In the genomic region with DNA sequence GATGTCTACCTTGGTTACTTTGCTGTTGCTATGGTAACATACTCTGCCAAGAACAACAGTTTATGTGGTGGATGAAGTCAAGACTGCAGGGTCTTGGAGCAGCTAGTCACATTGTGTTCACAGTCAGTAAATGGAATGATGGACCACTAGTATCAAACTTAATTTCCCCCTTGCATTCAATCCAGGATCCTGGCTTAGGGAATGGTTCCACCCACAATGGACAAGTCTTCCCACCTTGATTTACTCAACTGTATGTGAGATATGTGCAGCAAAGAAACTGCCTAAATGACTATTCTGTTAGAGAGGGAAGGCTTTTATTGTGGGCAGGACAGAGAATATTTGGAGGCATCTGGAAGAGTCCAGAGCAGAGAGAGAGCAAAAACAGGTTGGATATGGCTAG, we compare ENCODE assay signal across 32 mouse cellular contexts.
"Had no signal": no experiment of that assay in that cellular context is flagged by ENCODE, and none has a peak within 500 bp of the region (broad histone marks: within the 10 kb centered on the region; RNA-seq: fewer than 3 reads in every experiment).

No protein-coding gene starts in this region.

- H3K4me2 ChIP-seq: heart, embryonic 11.5 days; heart, embryonic 12.5 days; heart, embryonic 13.5 days; hindbrain, embryonic 12.5 days; hindbrain, embryonic 13.5 days; hindbrain, embryonic 14.5 days; hindbrain, embryonic 15.5 days; intestine, embryonic 15.5 days; kidney, embryonic 15.5 days had no signal

- H3K9me3 ChIP-seq: heart, embryonic 10.5 days; heart, embryonic 12.5 days; heart, embryonic 15.5 days; hindbrain, embryonic 15.5 days; intestine, embryonic 15.5 days had no signal

- H3K36me3 ChIP-seq: heart, embryonic 15.5 days; hindbrain, embryonic 10.5 days; hindbrain, embryonic 12.5 days; intestine, embryonic 15.5 days; kidney, embryonic 15.5 days had no signal

- ATAC-seq: hindbrain, embryonic 16.5 days; hindbrain, postnatal 0 days; inflammation-experienced regulatory T-cells, adult 6 months; intestine, embryonic 15.5 days; intestine, embryonic 16.5 days; intestine, postnatal 0 days had no signal

- H3K4me1 ChIP-seq: hindbrain, embryonic 13.5 days; hindbrain, embryonic 15.5 days had no signal

- H3K27me3 ChIP-seq: heart, embryonic 12.5 days; heart, embryonic 13.5 days; heart, embryonic 15.5 days; hindbrain, embryonic 12.5 days; hindbrain, embryonic 13.5 days; hindbrain, embryonic 15.5 days; intestine, embryonic 15.5 days; kidney, embryonic 15.5 days had no signal

- H3K4me3 ChIP-seq: heart, embryonic 10.5 days; heart, embryonic 12.5 days; heart, embryonic 13.5 days; heart, embryonic 15.5 days; hindbrain, embryonic 10.5 days; hindbrain, embryonic 12.5 days; hindbrain, embryonic 13.5 days; hindbrain, embryonic 15.5 days; intestine, embryonic 15.5 days; kidney, embryonic 15.5 days; layer of hippocampus, adult 2 months had no signal

- H3K9ac ChIP-seq: heart, embryonic 12.5 days; heart, embryonic 13.5 days; heart, embryonic 15.5 days; hindbrain, embryonic 12.5 days; hindbrain, embryonic 13.5 days; hindbrain, embryonic 14.5 days; hindbrain, embryonic 15.5 days; intestine, embryonic 15.5 days; kidney, embryonic 15.5 days had no signal

- H3K27ac ChIP-seq: hindbrain, embryonic 10.5 days; hindbrain, embryonic 12.5 days; hindbrain, embryonic 13.5 days; hindbrain, embryonic 14.5 days; hindbrain, embryonic 15.5 days; hindbrain, postnatal 0 days; intestine, embryonic 15.5 days; kidney, embryonic 15.5 days; layer of hippocampus, adult 2 months had no signal

- DNase-seq: heart, postnatal 10 days; heart, postnatal 14 days; heart, postnatal 36 days; heart, postnatal 4 days; kidney, adult 11 months; kidney, adult 18-20 months; kidney, adult 8-10 months; kidney, postnatal 10 days; kidney, postnatal 14 days; kidney, postnatal 25 days; kidney, postnatal 36 days; kidney, postnatal 4 days; layer of hippocampus, adult 9-11 months; layer of hippocampus, postnatal 36 days had no signal
